Mouse (Mus musculus): Measurements from ENCODE around the gene Arntl.

The Arntl gene

GRCm38 (mm10) chr7:113206644-113207470, at the start of gene Arntl:
TSS of gene Arntl (plus strand) at chr7:113207465.
- DNase-seq (ENCODE audit: low spot score in 2 of 2), result peak; percentile 95 to 97

GRCm38 (mm10) chr7:113161077-113161698, 46.1 kb upstream of the Arntl start:
- DNase-seq (ENCODE audit: low spot score in 2 of 2), result no peak

GRCm38 (mm10) chr7:113164719-113165118, 42.5 kb upstream of the Arntl start:
- no peak for DNase-seq (ENCODE audit: low spot score in 2 of 2)

DNA sequence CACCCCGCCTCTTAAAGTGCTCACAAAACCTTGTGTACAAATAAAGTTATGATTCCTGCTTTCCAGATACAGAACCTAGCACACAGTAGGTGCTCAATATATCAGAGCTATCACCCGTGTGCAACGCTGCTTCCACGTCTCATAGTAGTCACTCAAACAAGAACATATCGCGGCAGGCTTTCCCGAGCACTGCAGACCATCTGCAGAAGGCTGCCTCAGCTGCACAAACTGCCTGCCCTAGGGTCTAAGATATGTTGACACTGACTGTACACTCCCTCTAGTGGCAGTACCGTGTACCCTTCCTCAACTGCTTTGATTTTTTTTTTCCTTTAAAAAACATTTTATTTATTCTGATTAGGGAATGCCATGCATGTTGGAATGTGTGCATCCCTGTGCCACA, 40.2 kb upstream of the Arntl start:
- DNase-seq (ENCODE audit: low spot score in 2 of 2), result no peak

GRCm38 (mm10) chr7:113168609-113169008, 38.7 kb upstream of the Arntl start:
- no peak for DNase-seq (ENCODE audit: low spot score in 2 of 2)

DNA sequence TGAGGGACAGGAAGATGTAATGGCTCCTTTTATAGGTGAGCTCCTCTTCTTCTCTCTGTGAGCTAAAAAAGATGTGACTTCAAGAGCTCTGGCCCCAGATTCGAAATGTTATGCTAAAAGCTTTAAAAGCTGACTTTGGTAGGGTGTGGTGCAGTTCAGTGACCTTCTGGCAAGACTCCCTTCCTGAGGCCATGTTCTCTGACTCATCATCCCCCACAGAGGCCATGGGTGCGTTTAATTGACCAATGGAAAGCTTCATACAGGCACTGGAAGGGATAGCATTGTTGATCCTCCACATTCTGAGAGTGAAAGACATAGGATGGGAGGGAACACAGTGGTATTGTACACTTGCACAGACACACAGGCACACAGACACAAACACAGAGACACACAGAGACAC, 34.8 kb upstream of the Arntl start:
- no peak for DNase-seq (ENCODE audit: low spot score in 2 of 2)

DNA sequence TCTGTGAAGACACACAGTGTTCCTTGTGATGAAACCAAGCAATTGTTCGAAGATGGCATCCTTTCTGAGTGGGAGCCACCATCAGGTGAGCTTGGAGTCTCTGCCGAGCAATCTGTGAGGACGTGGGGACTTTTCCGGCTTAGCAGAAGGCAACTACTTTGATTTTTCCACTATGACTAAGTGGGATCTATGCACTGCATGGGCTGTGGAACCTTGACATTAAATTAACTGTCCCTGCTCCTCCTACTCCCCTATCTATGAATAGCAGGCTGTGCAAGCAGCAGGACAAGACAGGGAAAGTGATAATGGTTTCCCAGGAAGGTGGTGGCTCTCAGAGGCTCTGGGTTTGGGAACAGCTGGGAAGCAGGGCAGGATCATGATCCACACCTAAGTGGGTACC, 31.8 kb upstream of the Arntl start:
- DNase-seq (ENCODE audit: low spot score in 2 of 2), result no peak

- no peak for DNase-seq (ENCODE audit: low spot score in 2 of 2)
Measured at GRCm38 (mm10) chr7:113178073-113178472, 29.2 kb upstream of the Arntl start.

DNA sequence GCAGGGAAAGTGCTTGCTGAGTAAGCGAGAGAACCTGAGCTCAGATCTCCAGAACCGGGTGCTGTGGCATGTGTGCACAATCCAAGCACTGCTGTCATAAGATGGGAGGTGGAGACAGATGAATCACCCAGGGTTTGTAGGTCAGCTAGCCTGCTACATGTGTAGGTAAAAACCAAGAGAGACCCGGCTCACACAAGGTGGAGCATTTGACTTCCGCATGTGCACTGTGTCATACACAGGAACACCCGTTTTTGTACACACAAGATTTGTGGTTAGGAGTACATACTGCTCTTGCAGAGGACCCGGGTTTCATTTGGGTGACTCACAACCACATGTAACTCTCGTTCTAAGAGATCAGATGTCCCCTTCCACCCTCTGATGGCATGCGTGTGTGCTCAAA, 23.5 kb upstream of the Arntl start:
- DNase-seq (ENCODE audit: low spot score in 2 of 2), result no peak

DNA sequence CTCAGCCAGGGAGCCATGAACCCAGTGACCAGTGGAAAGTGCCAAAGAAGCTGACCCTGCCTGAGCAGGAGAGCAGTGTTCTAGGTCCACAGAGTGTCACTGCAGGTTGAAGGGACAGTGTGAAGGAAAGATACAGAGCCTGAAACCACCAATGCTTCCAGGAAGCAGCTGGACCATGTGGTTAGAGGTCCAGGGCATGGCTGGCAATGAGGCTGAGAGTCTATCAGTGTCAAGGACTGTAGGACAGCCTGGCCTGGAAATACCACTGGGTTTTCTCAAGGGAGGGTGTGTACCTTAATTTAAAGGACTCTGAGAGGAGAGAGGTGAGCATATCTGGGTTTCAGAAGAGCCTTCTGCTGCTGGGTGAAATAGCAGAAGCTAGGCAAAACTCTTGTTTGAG, 22.2 kb upstream of the Arntl start:
- no peak for DNase-seq (ENCODE audit: low spot score in 2 of 2)

DNA sequence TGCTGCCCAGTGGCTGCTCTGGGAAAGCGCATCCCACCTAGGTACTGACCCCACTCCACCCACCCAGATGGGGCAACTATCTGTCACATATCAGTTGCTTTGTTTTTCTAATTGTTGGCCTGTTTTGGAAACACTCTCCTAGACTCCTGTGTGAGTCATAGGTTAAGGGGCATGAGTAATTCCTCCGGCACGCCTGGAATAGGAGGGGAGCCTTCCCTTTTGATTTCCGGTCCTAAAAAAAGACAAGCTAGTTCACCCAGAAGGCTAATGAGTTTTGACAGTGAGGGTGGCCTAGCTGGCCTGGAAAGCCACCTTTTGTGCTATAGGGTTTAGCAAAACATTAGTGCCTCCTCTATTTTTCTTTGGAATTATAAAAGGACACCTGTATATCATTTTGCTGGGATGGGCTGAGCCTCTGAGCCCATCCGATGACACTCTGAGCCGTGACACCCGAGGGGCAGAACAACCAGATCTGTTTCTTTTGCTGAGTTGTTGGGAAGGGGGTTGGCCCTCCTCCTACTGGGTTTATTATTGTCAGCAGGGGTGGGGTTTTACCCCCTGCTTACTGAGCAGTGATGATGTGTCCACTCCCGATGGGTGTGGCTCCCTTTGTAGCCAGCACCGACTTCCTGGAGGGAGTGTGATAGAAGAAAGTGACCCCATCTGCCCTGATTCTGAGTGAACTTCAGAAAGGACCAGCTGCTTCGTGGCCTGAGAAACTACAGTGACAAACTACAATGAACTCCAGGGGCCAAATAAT, 21.0 kb upstream of the Arntl start:
- no peak for DNase-seq (ENCODE audit: low spot score in 2 of 2)

- DNase-seq (ENCODE audit: low spot score in 2 of 2), result no peak
Measured at GRCm38 (mm10) chr7:113188091-113188490, 19.2 kb upstream of the Arntl start.

DNA sequence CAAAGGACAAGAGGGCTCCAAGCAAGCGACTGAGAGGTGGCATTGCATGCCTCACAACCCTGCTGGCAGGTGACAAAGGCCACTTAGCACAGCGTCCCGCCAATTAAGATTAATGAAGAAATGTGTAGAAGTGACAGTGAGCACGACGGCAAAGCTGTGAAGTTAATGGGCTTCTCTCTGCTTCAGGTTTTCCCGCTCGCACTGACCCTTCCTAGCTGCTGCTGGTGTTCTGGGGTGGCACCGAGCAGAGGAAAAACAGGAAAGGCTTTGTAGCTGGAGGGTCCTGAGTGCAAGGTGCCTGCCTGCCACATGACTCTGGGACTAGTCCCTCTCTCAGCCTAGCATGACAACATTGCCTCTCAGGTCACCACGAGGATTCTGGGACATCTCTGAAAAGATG, 18.7 kb upstream of the Arntl start:
- no peak for DNase-seq (ENCODE audit: low spot score in 2 of 2)

DNA sequence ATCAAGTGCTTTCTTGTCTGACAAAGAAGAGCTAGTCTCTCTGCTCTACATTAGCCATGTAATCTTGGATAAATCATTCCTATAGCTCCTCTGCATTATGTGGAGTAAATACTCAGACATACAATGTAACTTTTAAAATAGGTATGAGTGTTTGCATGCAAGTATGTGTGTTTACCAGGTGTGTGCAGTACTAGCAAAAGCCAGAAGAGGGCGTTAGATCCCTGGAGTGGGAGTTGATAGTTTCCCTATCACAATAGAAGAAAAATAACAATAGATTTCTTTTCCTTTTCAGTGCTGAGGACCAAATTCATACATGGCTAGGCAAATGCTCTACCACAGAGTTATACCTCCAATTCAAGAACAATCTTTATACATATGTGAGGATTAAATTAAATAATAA, 15.5 kb upstream of the Arntl start:
- no peak for DNase-seq (ENCODE audit: low spot score in 2 of 2)

DNA sequence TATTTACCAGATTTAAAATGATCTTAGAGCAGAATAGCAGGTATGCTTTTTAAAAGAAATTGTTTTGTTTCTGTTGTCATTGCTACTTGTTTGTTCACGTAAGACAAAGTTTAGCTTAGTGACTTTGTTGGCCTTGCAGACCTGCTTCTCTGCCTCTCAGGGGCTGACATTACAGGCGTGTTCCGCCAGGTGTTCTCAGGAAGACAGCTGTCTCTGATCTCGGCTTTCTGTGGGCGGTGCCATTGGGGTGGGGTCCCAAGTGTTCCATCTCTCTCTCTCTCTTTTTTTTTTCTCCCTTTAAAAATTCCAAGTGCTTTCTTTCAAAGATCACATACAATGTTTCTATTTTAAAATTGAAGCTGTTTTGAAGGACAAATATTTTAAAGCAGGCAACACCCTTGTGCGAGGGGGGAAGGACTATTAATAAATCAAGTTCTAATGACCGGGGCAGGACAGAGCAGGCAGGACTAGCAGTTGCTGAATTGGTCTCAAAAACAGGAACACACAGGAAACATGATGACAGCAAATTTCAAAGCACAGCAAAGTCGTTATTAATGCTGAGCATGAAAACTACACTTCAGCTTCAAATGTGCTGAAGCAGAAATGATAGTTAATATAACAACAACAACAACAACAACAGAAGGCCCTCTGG, 14.4 kb upstream of the Arntl start:
- no peak for DNase-seq (ENCODE audit: low spot score in 2 of 2)

DNA sequence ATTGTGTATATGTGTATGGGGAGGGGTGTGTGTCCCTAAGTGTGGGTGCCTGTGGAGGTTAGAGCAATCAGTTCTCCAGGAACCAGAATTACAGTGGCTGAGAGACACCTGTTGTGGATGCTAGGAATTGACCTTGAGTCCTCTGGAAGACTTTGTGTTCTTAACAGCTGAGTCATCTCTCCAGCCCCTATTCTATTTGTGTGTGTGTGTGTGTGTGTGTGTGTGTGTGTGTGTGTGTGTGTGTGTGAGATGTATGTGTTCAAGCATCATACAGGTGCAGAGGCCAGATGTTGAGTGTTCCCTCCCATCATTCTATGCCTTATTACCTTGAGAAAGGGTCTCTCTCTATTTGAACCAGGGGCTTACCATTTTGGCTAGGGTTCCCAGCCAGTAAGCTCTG, 13.4 kb upstream of the Arntl start:
- no peak for DNase-seq (ENCODE audit: low spot score in 2 of 2)

DNA sequence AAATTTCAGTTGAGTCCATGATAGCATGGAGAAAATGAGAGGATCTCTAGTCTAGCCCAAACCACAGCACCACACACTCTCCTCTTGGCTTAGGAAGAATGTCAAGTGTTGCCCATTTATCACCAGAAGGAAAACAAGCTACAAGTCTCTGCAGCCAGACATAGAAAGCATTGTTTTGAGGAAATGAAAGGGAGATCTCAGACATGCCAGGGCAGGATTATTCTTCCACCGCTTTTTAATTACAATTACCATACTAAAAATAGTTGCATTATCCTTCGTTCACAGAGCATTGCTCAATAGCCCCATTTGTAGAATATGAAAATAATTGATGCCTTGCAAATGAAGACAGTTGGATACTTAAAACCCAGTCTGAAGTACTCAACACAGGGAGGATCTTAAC, 12.0 kb upstream of the Arntl start:
- no peak for DNase-seq (ENCODE audit: low spot score in 2 of 2)

DNA sequence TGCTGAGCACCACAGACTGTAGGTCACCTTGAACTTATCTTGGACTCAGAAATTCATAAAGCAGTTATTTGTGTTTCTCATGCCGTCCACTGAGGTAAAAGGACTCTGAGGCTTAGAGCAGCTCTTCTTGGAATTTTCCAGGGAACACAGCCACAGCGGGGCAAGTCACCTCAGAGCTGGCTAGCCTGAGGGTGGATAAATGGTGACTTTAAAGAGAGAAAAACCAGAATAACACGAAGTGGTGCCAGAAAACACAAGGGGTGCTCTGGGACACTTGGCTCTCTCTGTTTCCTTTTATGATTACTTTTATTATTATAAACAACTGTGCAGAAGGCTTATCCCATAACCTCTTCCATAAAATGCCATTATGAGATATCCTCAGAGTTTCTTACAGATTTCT, 11.1 kb upstream of the Arntl start:
- no peak for DNase-seq (ENCODE audit: low spot score in 2 of 2)

DNA sequence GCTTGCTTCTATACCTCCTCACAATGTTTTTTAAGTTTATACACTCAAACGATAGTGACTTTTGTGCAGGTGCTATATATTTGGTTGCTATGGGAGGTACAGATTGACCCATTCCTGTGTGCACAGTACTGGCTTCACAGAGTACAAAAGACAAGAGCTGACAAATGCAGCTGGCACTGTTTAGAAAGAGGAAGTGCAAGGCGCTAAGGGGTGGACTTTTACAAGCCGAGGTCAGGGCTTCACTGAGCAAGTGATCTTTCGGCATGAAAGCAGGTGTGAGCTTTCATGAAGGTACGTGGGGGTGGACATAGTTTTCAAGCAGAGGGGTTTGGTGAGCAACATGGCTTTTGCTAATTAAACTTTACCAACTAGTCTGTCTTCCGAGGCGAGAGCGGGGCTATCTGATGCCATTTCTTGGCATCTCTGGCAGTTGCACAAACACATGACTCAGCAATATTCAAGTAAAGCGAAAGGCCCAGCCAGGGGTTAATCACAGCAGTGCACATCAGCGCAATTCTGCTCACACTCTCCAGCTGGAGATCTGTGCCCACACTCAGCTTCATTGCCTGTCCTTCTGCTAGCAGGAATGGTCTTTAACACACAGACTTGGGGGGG, 10.0 kb upstream of the Arntl start:
- no peak for DNase-seq (ENCODE audit: low spot score in 2 of 2)

DNA sequence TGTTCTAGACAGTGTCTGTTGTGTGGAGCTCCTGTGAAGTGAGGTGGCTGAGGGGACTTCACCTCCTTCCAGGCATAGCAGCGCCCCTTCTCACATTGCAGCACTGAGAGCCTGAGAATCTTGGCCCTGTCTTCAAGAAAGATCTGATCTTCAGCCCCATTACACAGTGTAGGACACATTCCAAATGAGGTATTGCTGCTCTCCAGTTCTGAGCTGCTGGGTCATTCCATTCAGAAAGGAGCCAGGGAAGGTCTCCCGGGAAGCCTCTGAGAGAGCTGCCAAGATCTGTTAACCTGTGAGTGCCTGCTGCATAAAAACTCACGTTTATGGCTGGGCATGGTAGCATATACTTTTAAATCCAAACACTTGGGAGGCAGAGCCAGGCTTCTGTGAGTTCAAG, 5.7 kb upstream of the Arntl start:
- no peak for DNase-seq (ENCODE audit: low spot score in 2 of 2)

- peak; percentile 69 to 70 for DNase-seq (ENCODE audit: low spot score in 2 of 2)
Measured at GRCm38 (mm10) chr7:113207471-113208387, 464 bp downstream of the Arntl start.
